Mouse (Mus musculus) kidney, embryonic 14.5 days (tissue): ENCODE measurements at regions not wholly inside any gene's neighbourhood (a gene's known extent, or its start where the extent isn't known, plus 50 kb on each side); places are given as distances from the start of the nearest gene placed in this dataset.
A peak's percentile ranks its signal among the peaks of the same experiment; 100 is the strongest.

Experiments
- ATAC-seq: fragments of 200-750 bp; cut with Nextera tagmentation; 2 replicates; pipeline ENCODE4 v1.8.0; 2017; ENCODE audit warnings: moderate number of reproducible peaks, mild to moderate bottlenecking, moderate TSS enrichment, moderate library complexity; ENCODE audit not compliant: low FRiP score, low TSS enrichment
- H3K27ac ChIP-seq: fragments of 300-500 bp; sonication (generic); 2 replicates; pipeline ENCODE4 v1.5.1; 2014; ENCODE audit warnings: low read depth, mild to moderate bottlenecking, low read length, moderate library complexity, mixed read lengths
- H3K27me3 ChIP-seq: fragments of 300-500 bp; sonication (generic); 2 replicates; pipeline ENCODE4 v1.6.1; 2014; ENCODE audit warnings: mild to moderate bottlenecking, low read length; ENCODE audit not compliant: control insufficient read depth, insufficient read depth
- H3K36me3 ChIP-seq: fragments of 300-500 bp; sonication (generic); 2 replicates; pipeline ENCODE4 v1.6.1; 2014; ENCODE audit warnings: low read length, mixed read lengths; ENCODE audit not compliant: control insufficient read depth, insufficient read depth
- H3K4me1 ChIP-seq: fragments of 300-500 bp; sonication (generic); 2 replicates; pipeline ENCODE4 v1.6.1; 2014; ENCODE audit warnings: low read length, mixed read lengths; ENCODE audit not compliant: control insufficient read depth, insufficient read depth
- H3K4me2 ChIP-seq: fragments of 300-500 bp; sonication (generic); replicated peaks from 2 replicates; pipeline ENCODE4 v1.6.1; 2014; ENCODE audit warnings: low read depth, mild to moderate bottlenecking, low read length
- H3K4me3 ChIP-seq: fragments of 300-500 bp; sonication (generic); 2 replicates; pipeline ENCODE4 v1.5.1; 2014; ENCODE audit warnings: mild to moderate bottlenecking, low read length
- H3K9ac ChIP-seq: fragments of 300-500 bp; sonication (generic); 2 replicates; pipeline ENCODE4 v1.6.1; 2014; ENCODE audit warnings: low read depth, mild to moderate bottlenecking, low read length, moderate library complexity
- H3K9me3 ChIP-seq: fragments of 300-500 bp; sonication (generic); 2 replicates; pipeline ENCODE4 v1.6.1; 2016; ENCODE audit warnings: low read length; ENCODE audit not compliant: control insufficient read depth
- WGBS: fragments of 180-500 bp; shearing (Covaris S2); extraction: QIAGEN DNeasy Blood & Tissue Kit; methylation state at CpG from one replicate; pipeline ENCODE4 v1.1.7; 2014; 5-methylcytosine and 5-hydroxymethylcytosine counted together

- H3K4me1 ChIP-seq: no peaks in the 10 kb centered on the region
- 28% methylated on average over 8 of the region's 8 CpGs for WGBS
- H3K9ac ChIP-seq: no peak overlapping the region
- H3K36me3 ChIP-seq: no peaks in the 10 kb centered on the region
- ATAC-seq: peak; percentile 75; the same call in 1 of the 2 replicates
- no peaks in the 10 kb centered on the region for H3K27me3 ChIP-seq
- H3K4me2 ChIP-seq: no peak overlapping the region
- H3K27ac ChIP-seq: no peak overlapping the region
- H3K4me3 ChIP-seq: no peak overlapping the region
- no peaks in the 10 kb centered on the region for H3K9me3 ChIP-seq
Observed at GRCm38 (mm10) chr2:66961808-66962519, 177.2 kb upstream of the Scn7a start.

GRCm38 (mm10) chr2:66941188-66941587 is 156.5 kb upstream of the Scn7a start:
- Histone ChIP-seq H3K4me2 (no peak overlapping the region), H3K27ac (no peak overlapping the region), H3K4me1 (no peaks in the 10 kb centered on the region), H3K4me3 (no peak overlapping the region), H3K36me3 (no peaks in the 10 kb centered on the region), H3K9ac (no peak overlapping the region), H3K27me3 (no peaks in the 10 kb centered on the region), H3K9me3 (no peaks in the 10 kb centered on the region)
- ATAC-seq: no peak
- 82% methylated on average over 5 of the region's 5 CpGs for WGBS

GRCm38 (mm10) chr2:66898032-66898431 is 113.3 kb upstream of the Scn7a start:
- WGBS: 68% methylated on average over 1 of the region's 1 CpGs
- H3K9me3 ChIP-seq: no peaks in the 10 kb centered on the region
- no peaks in the 10 kb centered on the region for H3K27me3 ChIP-seq

GRCm38 (mm10) chr2:66867457-66868216 is 82.9 kb upstream of the Scn7a start:
- Histone ChIP-seq H3K9ac (no peak overlapping the region), H3K4me3 (no peak overlapping the region), H3K36me3 (no peaks in the 10 kb centered on the region), H3K27me3 (no peaks in the 10 kb centered on the region), H3K27ac (no peak overlapping the region), H3K9me3 (no peaks in the 10 kb centered on the region), H3K4me1 (no peaks in the 10 kb centered on the region), H3K4me2 (no peak overlapping the region)
- ATAC-seq: no peak
- 58% methylated on average over 2 of the region's 2 CpGs for WGBS

More at GRCm38 (mm10) chr2:66898032-66898431, 113.3 kb upstream of the Scn7a start:
- no peaks in the 10 kb centered on the region for H3K4me1 ChIP-seq
- H3K4me3 ChIP-seq: no peak overlapping the region
- no peak overlapping the region for H3K4me2 ChIP-seq
- no peak overlapping the region for H3K27ac ChIP-seq
- ATAC-seq: no peak
- H3K9ac ChIP-seq: no peak overlapping the region
- H3K36me3 ChIP-seq: no peaks in the 10 kb centered on the region
